Mouse (Mus musculus) gonadal fat pad, adult 2 months (tissue): Measurements from ENCODE around the gene Scaf1. TPM values are rescaled to one million over a fixed set of nuclear protein-coding genes. Genes with fewer than 3 reads are reported as not detected.

Experiments used
- DNase-seq: peaks from one replicate; pipeline ENCODE4 v3.0.0-alpha.2; 2012; ENCODE audit warnings: low read depth
- polyA plus RNA-seq: library from polyadenylated mRNA; depleted of rRNA; stranded (reverse); fragments of >200 nt; gene quantifications from 2 replicates; pipeline ENCODE4 v1.2.3, GENCODE M21; 2012

Scaf1 gene
- polyA plus RNA-seq, 1 experiment, result 48.9 TPM

GRCm38 (mm10) chr7:44985595-44986191, 30.5 kb downstream of the Scaf1 start:
- no peak for DNase-seq

- no peak for DNase-seq
Measured at GRCm38 (mm10) chr7:44984833-44985164, 31.4 kb downstream of the Scaf1 start.

- DNase-seq, result no peak
Measured at GRCm38 (mm10) chr7:44983944-44984832, 32.0 kb downstream of the Scaf1 start.

GRCm38 (mm10) chr7:44983085-44983484, 33.1 kb downstream of the Scaf1 start:
- DNase-seq, result no peak

GRCm38 (mm10) chr7:44981539-44981938, 34.6 kb downstream of the Scaf1 start:
- no peak for DNase-seq

GRCm38 (mm10) chr7:44978300-44978699, 37.9 kb downstream of the Scaf1 start:
- DNase-seq, result no peak

GRCm38 (mm10) chr7:44975117-44975419, 41.1 kb downstream of the Scaf1 start:
- DNase-seq, result no peak

- no peak for DNase-seq
Measured at GRCm38 (mm10) chr7:44974383-44975116, 41.6 kb downstream of the Scaf1 start, which contains the start of gene Cpt1c. Cpt1c (minus strand) TSS chr7:44974851.

GRCm38 (mm10) chr7:44973415-44974130, 42.6 kb downstream of the Scaf1 start:
- DNase-seq, result no peak

GRCm38 (mm10) chr7:44971142-44971541, 45.0 kb downstream of the Scaf1 start:
- no peak for DNase-seq

- no peak for DNase-seq
Measured at GRCm38 (mm10) chr7:44970231-44970691, 45.9 kb downstream of the Scaf1 start.

GRCm38 (mm10) chr7:44966638-44967037, 49.5 kb downstream of the Scaf1 start:
- DNase-seq, result no peak

GRCm38 (mm10) chr7:44965975-44966374, 50.2 kb downstream of the Scaf1 start:
- DNase-seq, result no peak

- DNase-seq, result no peak
Measured at GRCm38 (mm10) chr7:44964990-44965389, 51.2 kb downstream of the Scaf1 start.

- DNase-seq, result no peak
Measured at GRCm38 (mm10) chr7:44962831-44963230, 53.3 kb downstream of the Scaf1 start.

- no peak for DNase-seq
Measured at GRCm38 (mm10) chr7:44962337-44962736, 53.8 kb downstream of the Scaf1 start.

GRCm38 (mm10) chr7:44960512-44960910, 55.7 kb downstream of the Scaf1 start:
- no peak for DNase-seq

GRCm38 (mm10) chr7:44959874-44960511, 56.2 kb downstream of the Scaf1 start:
- no peak for DNase-seq

- no peak for DNase-seq
Measured at GRCm38 (mm10) chr7:44959281-44959680, 56.9 kb downstream of the Scaf1 start.

GRCm38 (mm10) chr7:44958208-44958607, 58.0 kb downstream of the Scaf1 start:
- DNase-seq, result no peak

- no peak for DNase-seq
Measured at GRCm38 (mm10) chr7:44957183-44957835, 58.9 kb downstream of the Scaf1 start.
